Mouse (Mus musculus) mouse trophoblast stem cell (cell line): ENCODE results near the gene Taar7a.

Experiments used
- in situ Hi-C, 2 experiments: fragments of 300-500 bp; cut with MseI, MboI; formaldehyde crosslinking; loops; 2 replicates in 1 of 2; 3 replicates in 1 of 2; pipeline ENCODE4 v1.15.1; 2025

The Taar7a gene

GRCm38 (mm10) chr10:23993381-23993780 is at the start of gene Taar7a:
Gene Taar7a (minus strand): TSS chr10:23993481.
- in situ Hi-C loops, result no loop called here

GRCm38 (mm10) chr10:24040120-24040869 is 47.0 kb upstream of the Taar7a start:
- in situ Hi-C loops, result no loop called here

GRCm38 (mm10) chr10:24037314-24037713 is 44.0 kb upstream of the Taar7a start, which contains the start of gene Taar7e:
Gene Taar7e (plus strand): TSS chr10:24037614.
- in situ Hi-C loops, result no loop called here

- in situ Hi-C loops, result no loop called here
These were observed 38.1 kb upstream of the Taar7a start for GRCm38 (mm10) chr10:24031347-24031746.

GRCm38 (mm10) chr10:24026922-24027321 is 33.6 kb upstream of the Taar7a start, which contains the start of gene Taar7d:
Gene Taar7d (plus strand): TSS chr10:24027222.
- in situ Hi-C loops, result no loop called here

GRCm38 (mm10) chr10:24008143-24008542 is 14.9 kb upstream of the Taar7a start:
- in situ Hi-C loops, result no loop called here

- in situ Hi-C loops, result no loop called here
These were observed 13.8 kb upstream of the Taar7a start for GRCm38 (mm10) chr10:24007034-24007433.

GRCm38 (mm10) chr10:24006442-24006841 is 13.2 kb upstream of the Taar7a start:
- in situ Hi-C loops, result no loop called here

- in situ Hi-C loops, result no loop called here
These were observed 6.4 kb upstream of the Taar7a start, which contains the start of gene Taar7b for GRCm38 (mm10) chr10:23999639-24000038. Gene Taar7b (plus strand): TSS chr10:23999939.

- in situ Hi-C loops, result no loop called here
These were observed 6.9 kb downstream of the Taar7a start for GRCm38 (mm10) chr10:23986419-23986818.

- in situ Hi-C loops, result no loop called here
These were observed 7.7 kb downstream of the Taar7a start, which contains the start of gene Taar6 for GRCm38 (mm10) chr10:23985546-23985945. Gene Taar6 (minus strand): TSS chr10:23985646.

GRCm38 (mm10) chr10:23978901-23979705 is 14.2 kb downstream of the Taar7a start:
- in situ Hi-C loops, result loop anchor here in 1 of 2 experiments (5.0 to 10.0 kb wide), 2 partner anchors 98 to 136 kb away; partner anchors contain the start of gene Taar8a

- in situ Hi-C loops, result loop anchor here in 1 of 2 experiments (5.0 to 10.0 kb wide), 2 partner anchors 99 to 137 kb away; partner anchors contain the start of gene Taar8a
These were observed 15.3 kb downstream of the Taar7a start for GRCm38 (mm10) chr10:23977958-23978357.

GRCm38 (mm10) chr10:23971256-23971655 is 22.0 kb downstream of the Taar7a start:
- in situ Hi-C loops, result loop anchor here in 1 of 2 experiments (10.0 kb wide), 1 partner anchor 144 kb away; no protein-coding TSS in a partner anchor

GRCm38 (mm10) chr10:23970656-23971165 is 22.6 kb downstream of the Taar7a start, which contains the start of gene Taar5:
Gene Taar5 (plus strand): TSS chr10:23970706.
- in situ Hi-C loops, result loop anchor here in 1 of 2 experiments (10.0 kb wide), 1 partner anchor 144 kb away; no protein-coding TSS in a partner anchor

GRCm38 (mm10) chr10:23964921-23965610 is 28.2 kb downstream of the Taar7a start:
- in situ Hi-C loops, result no loop called here

- in situ Hi-C loops, result no loop called here
These were observed 29.8 kb downstream of the Taar7a start for GRCm38 (mm10) chr10:23963444-23963843.

- in situ Hi-C loops, result no loop called here
These were observed 32.8 kb downstream of the Taar7a start, which contains the start of gene Taar4 for GRCm38 (mm10) chr10:23960444-23960915. Gene Taar4 (plus strand): TSS chr10:23960494.

- in situ Hi-C loops, result no loop called here
These were observed 34.2 kb downstream of the Taar7a start for GRCm38 (mm10) chr10:23959071-23959470.

- in situ Hi-C loops, result no loop called here
These were observed 41.6 kb downstream of the Taar7a start for GRCm38 (mm10) chr10:23951714-23952113.

- in situ Hi-C loops, result no loop called here
These were observed 43.7 kb downstream of the Taar7a start, which contains the start of gene Taar3 for GRCm38 (mm10) chr10:23949508-23950005. Gene Taar3 (plus strand): TSS chr10:23949558.
